Mouse (Mus musculus): ENCODE results near the gene Ncoa3.

DNA sequence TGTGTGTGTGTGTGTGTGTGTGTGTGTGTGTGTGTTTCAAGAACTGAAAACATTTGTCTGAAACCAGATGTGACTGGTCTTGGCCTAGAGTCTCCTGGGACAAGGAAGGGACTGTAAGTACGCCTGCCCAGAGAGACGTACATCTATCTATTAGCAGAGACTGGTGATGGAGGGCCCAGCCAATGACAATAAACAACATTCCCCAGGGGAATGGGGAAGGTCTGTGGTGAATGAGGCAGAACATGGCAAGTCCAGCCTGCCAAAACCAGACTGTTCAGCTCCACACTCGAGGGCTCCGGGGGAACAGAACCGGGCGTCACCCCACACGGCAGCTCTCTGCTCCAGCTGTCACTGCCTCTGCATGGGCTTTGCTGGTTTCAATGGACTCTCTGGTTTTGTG lies 110.5 kb downstream of the Ncoa3 start:
- no peak for TF ChIP-seq CTCF (IDR thresholded peaks at IDR 0.05; ENCODE audit: control insufficient read depth, insufficient read depth, low read length)
- TF ChIP-seq POLR2A (IDR thresholded peaks at IDR 0.05; ENCODE audit: borderline replicate concordance, control insufficient read depth, low read depth, low read length) = no peak
